Mouse (Mus musculus): ENCODE data around the gene Gm30191. TPM values are rescaled to one million over a fixed set of nuclear protein-coding genes. Genes with fewer than 3 reads are reported as not detected.
"Not testable (repeated sequence)": the region's sequence is repeated elsewhere in the genome, so short reads cannot be mapped to it uniquely, and the experiment has no call there.

Gene Gm30191
- polyA plus RNA-seq, 1 experiment = not detected

DNA sequence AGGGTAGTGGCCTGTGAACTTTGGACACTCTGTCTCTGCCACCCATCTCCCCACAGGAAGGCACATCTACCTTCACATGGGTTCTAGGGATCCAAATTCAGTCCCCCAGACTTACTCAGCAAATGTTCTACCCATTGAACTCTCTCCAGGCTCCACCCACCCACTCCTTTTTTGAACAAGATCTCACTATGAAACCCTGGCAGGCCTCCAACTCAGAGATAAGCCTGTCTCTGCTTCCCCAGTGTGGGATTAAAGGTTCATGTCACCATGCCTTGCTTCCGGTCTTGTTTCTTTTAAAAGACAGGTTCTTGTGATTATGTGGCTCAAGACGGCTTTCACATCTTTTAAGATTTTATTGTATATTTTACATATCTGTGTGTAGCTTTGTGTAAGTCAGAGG is 38.2 kb downstream of the Gm30191 start:
- no peak for DNase-seq (ENCODE audit: extremely low spot score in 1 of 2, low spot score in 1 of 2)

- DNase-seq (ENCODE audit: extremely low spot score in 1 of 2, low spot score in 1 of 2) = no peak
Observed at GRCm38 (mm10) chr4:134286226-134287167, 39.8 kb downstream of the Gm30191 start.

GRCm38 (mm10) chr4:134287168-134287564 is 40.4 kb downstream of the Gm30191 start:
- DNase-seq (ENCODE audit: extremely low spot score in 1 of 2, low spot score in 1 of 2) = peak; percentile 84 to 96

- peak; percentile 44 to 76 for DNase-seq (ENCODE audit: extremely low spot score in 1 of 2, low spot score in 1 of 2)
Observed at GRCm38 (mm10) chr4:134287575-134288025, 40.9 kb downstream of the Gm30191 start, which contains the start of gene Pdik1l. TSS of gene Pdik1l (minus strand) at chr4:134287895.

- DNase-seq (ENCODE audit: extremely low spot score in 1 of 2, low spot score in 1 of 2) = no peak
Observed at GRCm38 (mm10) chr4:134288397-134289256, 41.9 kb downstream of the Gm30191 start.

- peak in 1 of 2 experiments; percentile 79 for DNase-seq (ENCODE audit: extremely low spot score in 1 of 2, low spot score in 1 of 2)
Observed at GRCm38 (mm10) chr4:134292067-134292466, 45.3 kb downstream of the Gm30191 start.

- DNase-seq (ENCODE audit: extremely low spot score in 1 of 2, low spot score in 1 of 2) = no peak
Observed at GRCm38 (mm10) chr4:134293061-134293691, 46.4 kb downstream of the Gm30191 start.

DNA sequence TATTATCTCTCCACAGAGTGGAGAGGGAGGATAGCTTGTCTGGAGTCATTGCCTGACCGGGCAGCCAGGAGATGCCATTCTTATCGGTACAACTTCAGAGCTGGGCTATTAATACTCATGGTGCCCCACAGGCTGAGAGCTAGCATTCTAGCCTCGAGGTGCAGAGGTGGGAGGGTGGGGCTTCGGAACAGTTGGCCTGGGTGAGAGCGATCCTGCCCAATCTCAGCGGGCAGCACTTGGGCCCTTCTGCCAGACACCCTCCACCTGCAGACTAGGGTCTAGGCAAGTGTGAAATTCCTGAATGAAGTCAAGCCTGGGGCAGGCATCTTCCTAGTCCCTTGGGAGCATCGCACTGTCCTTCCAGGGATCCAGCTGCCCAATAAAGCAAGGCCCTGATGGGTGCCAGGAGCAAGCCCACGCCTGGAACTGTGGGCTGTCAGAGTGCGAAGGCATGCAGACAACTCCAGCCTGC is 47.0 kb downstream of the Gm30191 start:
- DNase-seq (ENCODE audit: extremely low spot score in 1 of 2, low spot score in 1 of 2) = no peak

DNA sequence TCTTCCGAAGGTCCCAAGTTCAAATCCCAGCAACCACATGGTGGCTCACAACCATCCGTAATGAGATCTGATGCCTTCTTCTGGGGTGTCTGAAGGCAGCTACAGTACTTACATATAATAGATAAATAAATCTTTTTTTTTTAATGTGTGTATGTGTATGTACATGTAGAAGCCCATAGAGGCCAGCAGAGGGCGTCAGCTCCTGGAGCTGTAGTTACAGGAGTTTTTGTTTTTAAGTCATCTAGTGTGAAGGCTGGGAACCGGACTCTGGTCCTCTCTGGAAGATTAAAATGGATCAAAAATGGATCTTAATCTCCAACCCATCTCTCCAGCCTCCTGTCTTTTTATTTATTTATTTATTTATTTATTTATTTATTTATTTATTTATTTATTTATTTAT is 49.4 kb downstream of the Gm30191 start:
- not testable (repeated sequence) for DNase-seq (ENCODE audit: extremely low spot score in 1 of 2, low spot score in 1 of 2)

- no peak for DNase-seq (ENCODE audit: extremely low spot score in 1 of 2, low spot score in 1 of 2)
Observed at GRCm38 (mm10) chr4:134296523-134296922, 49.8 kb downstream of the Gm30191 start.

DNA sequence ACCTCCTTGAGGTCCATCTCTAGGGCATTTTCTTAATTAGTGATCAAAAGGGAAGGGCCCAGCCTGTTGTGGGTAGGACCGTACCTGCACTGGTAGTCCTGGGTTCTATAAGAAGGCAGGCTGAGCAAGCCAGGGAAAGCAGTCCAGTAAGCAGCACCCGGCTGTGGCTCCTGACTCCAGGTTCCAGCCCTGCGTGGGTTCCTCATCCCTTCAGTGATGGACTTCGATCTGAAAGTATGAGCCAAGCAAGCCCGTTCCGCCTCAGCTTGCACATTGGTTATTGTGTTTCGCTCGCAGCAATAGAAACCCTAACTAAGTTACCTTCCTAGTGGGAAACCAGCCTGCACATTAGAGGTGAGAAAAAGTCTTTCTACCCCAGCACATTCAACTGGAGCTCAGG is 50.6 kb downstream of the Gm30191 start:
- DNase-seq (ENCODE audit: extremely low spot score in 1 of 2, low spot score in 1 of 2) = no peak

DNA sequence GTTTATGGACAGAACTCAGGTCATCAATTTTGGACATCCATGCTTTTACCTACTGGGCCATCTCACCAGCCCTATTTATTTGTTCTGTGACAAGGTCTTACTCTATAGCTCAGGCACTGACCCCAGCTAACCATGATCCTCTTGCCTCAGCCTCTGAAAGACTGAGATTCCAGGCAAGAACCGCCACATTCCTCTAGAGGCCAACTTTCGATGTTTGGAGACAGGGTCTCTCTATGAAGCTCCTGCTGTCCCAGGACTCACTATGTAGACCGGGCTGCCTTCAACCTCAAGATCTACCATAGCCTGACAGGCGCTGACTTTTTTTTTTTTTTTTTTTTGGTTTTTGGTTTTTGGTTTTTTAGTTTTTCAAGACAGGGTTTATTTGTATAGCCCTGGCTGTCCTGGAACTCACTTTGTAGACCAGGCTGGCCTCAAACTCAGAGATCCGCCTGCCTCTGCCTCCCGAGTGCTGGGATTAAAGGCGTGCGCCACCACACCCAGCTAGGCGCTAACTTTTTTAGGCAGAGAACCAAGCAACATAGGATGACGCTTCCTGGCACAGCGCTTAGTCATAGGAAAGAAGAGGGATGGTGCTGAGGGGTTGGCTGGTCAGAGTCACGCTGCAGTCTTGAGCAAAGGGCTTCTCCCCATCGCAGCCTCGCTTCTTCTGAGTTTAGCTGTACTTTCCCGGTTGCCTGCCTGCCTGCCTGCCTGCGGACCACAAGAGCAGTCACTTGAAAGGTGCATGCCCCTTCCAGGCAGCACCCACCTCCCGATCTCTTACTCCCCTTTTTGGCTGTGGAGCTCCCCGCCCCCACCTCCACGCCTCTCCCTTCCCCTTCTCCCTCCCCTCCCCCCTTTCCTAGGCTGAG is 52.1 kb downstream of the Gm30191 start:
- no peak for DNase-seq (ENCODE audit: extremely low spot score in 1 of 2, low spot score in 1 of 2)

GRCm38 (mm10) chr4:134299498-134299810 is 52.7 kb downstream of the Gm30191 start:
- no peak for DNase-seq (ENCODE audit: extremely low spot score in 1 of 2, low spot score in 1 of 2)

Other genes starting within 250 kb of the Gm30191 start
- gene Dhdds, start 246.0 kb upstream of the Gm30191 start, polyA plus RNA-seq (2012; rRNA removed) = 54.8 and 56.5 TPM in 2 replicates
- not detected in 2 replicates for gene Lin28a, start 228.1 kb upstream of the Gm30191 start, polyA plus RNA-seq (2012; rRNA removed)
- not detected in 2 replicates for gene Zfp683, start 193.1 kb upstream of the Gm30191 start, polyA plus RNA-seq (2012; rRNA removed)
- gene Crybg2, start 186.1 kb upstream of the Gm30191 start, polyA plus RNA-seq (2012; rRNA removed) = 2.6 TPM in 2 replicates
- 5.6 and 7.1 TPM in 2 replicates for gene Cd52, start 151.9 kb upstream of the Gm30191 start, polyA plus RNA-seq (2012; rRNA removed)
- 42.6 and 43.1 TPM in 2 replicates for gene Ubxn11, start 144.4 kb upstream of the Gm30191 start, polyA plus RNA-seq (2012; rRNA removed)
- gene Sh3bgrl3, start 118.1 kb upstream of the Gm30191 start, polyA plus RNA-seq (2012; rRNA removed) = 415 and 538 TPM in 2 replicates
- 18.1 and 25.0 TPM in 2 replicates for gene Cep85, start 59.8 kb upstream of the Gm30191 start, polyA plus RNA-seq (2012; rRNA removed)
- 0.04 TPM in 1 of 2 replicates, not detected in the other for gene Gm7534, start 43.9 kb upstream of the Gm30191 start, polyA plus RNA-seq (2012; rRNA removed)
- 0.10 and 0.19 TPM in 2 replicates for gene Catsper4, start 19.6 kb upstream of the Gm30191 start, polyA plus RNA-seq (2012; rRNA removed)
- 0.36 and 0.44 TPM in 2 replicates for gene Cnksr1, start 8.5 kb upstream of the Gm30191 start, polyA plus RNA-seq (2012; rRNA removed)
- not detected in 2 replicates for gene E130218I03Rik, start 3.3 kb upstream of the Gm30191 start, polyA plus RNA-seq (2012; rRNA removed)
- 10.0 and 11.3 TPM in 2 replicates for gene Zfp593, start 1.3 kb upstream of the Gm30191 start, polyA plus RNA-seq (2012; rRNA removed)
- gene Grrp1, start 7.2 kb downstream of the Gm30191 start, polyA plus RNA-seq (2012; rRNA removed) = 7.4 and 7.9 TPM in 2 replicates
- 8.5 and 8.9 TPM in 2 replicates for gene Pdik1l, start 41.0 kb downstream of the Gm30191 start, polyA plus RNA-seq (2012; rRNA removed)
- 0.15 and 0.36 TPM in 2 replicates for gene Trim63, start 68.2 kb downstream of the Gm30191 start, polyA plus RNA-seq (2012; rRNA removed)
- gene Slc30a2, start 96.2 kb downstream of the Gm30191 start, polyA plus RNA-seq (2012; rRNA removed) = 0.29 and 0.58 TPM in 2 replicates
- 30.3 and 32.1 TPM in 2 replicates for gene Extl1, start 136.9 kb downstream of the Gm30191 start, polyA plus RNA-seq (2012; rRNA removed)
- gene Pafah2, start 149.4 kb downstream of the Gm30191 start, polyA plus RNA-seq (2012; rRNA removed) = 11.4 and 12.4 TPM in 2 replicates
- gene Stmn1, start 221.4 kb downstream of the Gm30191 start, polyA plus RNA-seq (2012; rRNA removed) = 976 and 1,019 TPM in 2 replicates
- gene Paqr7, start 249.8 kb downstream of the Gm30191 start, polyA plus RNA-seq (2012; rRNA removed) = 60.0 and 65.6 TPM in 2 replicates